Mouse (Mus musculus) midbrain, postnatal 0 days (tissue): ENCODE results near the gene Rilpl1. TPM values are rescaled to one million over a fixed set of nuclear protein-coding genes. Genes with fewer than 3 reads are reported as not detected.

Source experiments
- ATAC-seq: fragments of 200-750 bp; cut with Nextera tagmentation; 2 replicates; pipeline ENCODE4 v1.8.0; 2017; ENCODE audit warnings: moderate number of reproducible peaks, mild to moderate bottlenecking, moderate TSS enrichment, moderate library complexity; ENCODE audit not compliant: low FRiP score
- DNase-seq: peaks from one replicate; pipeline ENCODE4 v3.0.0-alpha.2; 2015; ENCODE audit warnings: low spot score
- H3K27ac ChIP-seq: fragments of 300-500 bp; sonication (generic); 2 replicates; pipeline ENCODE4 v1.5.1; 2014; ENCODE audit warnings: low read depth, mild to moderate bottlenecking, low read length, mixed read lengths
- H3K27me3 ChIP-seq: fragments of 300-500 bp; sonication (generic); 2 replicates; pipeline ENCODE4 v1.6.1; 2014; ENCODE audit warnings: low read length, control low read depth, mixed read lengths; ENCODE audit not compliant: insufficient read depth
- H3K36me3 ChIP-seq: fragments of 300-500 bp; sonication (generic); 2 replicates; pipeline ENCODE4 v1.6.1; 2014; ENCODE audit warnings: low read length, control low read depth, mixed read lengths; ENCODE audit not compliant: insufficient read depth
- H3K4me1 ChIP-seq: fragments of 300-500 bp; sonication (generic); 2 replicates; pipeline ENCODE4 v1.6.1; 2014; ENCODE audit warnings: mild to moderate bottlenecking, control low read depth, antibody characterized with exemption, low read length, mixed read lengths; ENCODE audit not compliant: insufficient read depth
- H3K4me2 ChIP-seq: fragments of 300-500 bp; sonication (generic); 2 replicates; pipeline ENCODE4 v1.6.1; 2014; ENCODE audit warnings: low read depth, mild to moderate bottlenecking, low read length, mixed read lengths; ENCODE audit not compliant: poor library complexity, severe bottlenecking
- H3K4me3 ChIP-seq: fragments of 300-500 bp; sonication (generic); 2 replicates; pipeline ENCODE4 v1.5.1; 2014; ENCODE audit warnings: low read depth, mild to moderate bottlenecking, low read length, moderate library complexity
- H3K9ac ChIP-seq: fragments of 300-500 bp; sonication (generic); replicated peaks from 2 replicates; pipeline ENCODE4 v1.6.1; 2014; ENCODE audit warnings: mild to moderate bottlenecking, low read length, moderate library complexity, mixed read lengths; ENCODE audit not compliant: poor library complexity, severe bottlenecking
- H3K9me3 ChIP-seq: fragments of 300-500 bp; sonication (generic); 2 replicates; pipeline ENCODE4 v1.6.1; 2016; ENCODE audit warnings: low read length, control low read depth
- CTCF ChIP-seq: IDR thresholded peaks from 2 replicates; pipeline ENCODE4 v1.5.1; 2016; ENCODE audit warnings: antibody characterized with exemption, mild to moderate bottlenecking
- WGBS: fragments of 180-500 bp; shearing (Covaris S2); extraction: QIAGEN DNeasy Blood & Tissue Kit; methylation state at CpG from one replicate; pipeline ENCODE4 v1.1.7; 2014; 5-methylcytosine and 5-hydroxymethylcytosine counted together
- polyA plus RNA-seq: library from polyadenylated mRNA; unstranded; fragments of >200 nt; fragmentation: Nextera tagmentation; extraction: Ambion mirVana; gene quantifications from 2 replicates; pipeline ENCODE4 v1.2.1, GENCODE M21; 2015
- total RNA-seq: library from RNA; depleted of rRNA; stranded (reverse); fragments of >200 nt; gene quantifications from 2 replicates; pipeline ENCODE4 v1.2.3, GENCODE M21; 2014

Gene Rilpl1
- total and polyA plus RNA-seq, 2 experiments from 2014 or later: 11.9 to 14.9 TPM

GRCm38 (mm10) chr5:124478873-124479204, 52.4 kb downstream of the Rilpl1 start:
- no peak for TF ChIP-seq CTCF
- whole genome bisulfite sequencing: 71% methylated on average over 1 of the region's 1 CpGs
- Histone ChIP-seq H3K4me2 (peak overlapping the region; percentile 43), H3K9ac (no peak overlapping the region), H3K4me1 (peaks cover 9% of the 10 kb centered on the region; the same call in 1 of the 2 replicates), H3K4me3 (peak overlapping the region; percentile 69; the same call in 1 of the 2 replicates), H3K27ac (no peak overlapping the region; the same call in 1 of the 2 replicates), H3K36me3 (no peaks in the 10 kb centered on the region), H3K27me3 (no peaks in the 10 kb centered on the region), H3K9me3 (no peaks in the 10 kb centered on the region)
- DNase-seq (no peak), ATAC-seq (no peak)

GRCm38 (mm10) chr5:124470591-124471171, 60.5 kb downstream of the Rilpl1 start:
- 84% methylated on average over 6 of the region's 6 CpGs for WGBS
- ATAC-seq: no peak
- Histone ChIP-seq H3K9me3 (no peaks in the 10 kb centered on the region), H3K27ac (no peak overlapping the region), H3K4me2 (no peak overlapping the region), H3K27me3 (no peaks in the 10 kb centered on the region), H3K9ac (no peak overlapping the region), H3K4me1 (no peaks in the 10 kb centered on the region), H3K4me3 (no peak overlapping the region), H3K36me3 (peaks cover 17% of the 10 kb centered on the region)
- DNase-seq: no peak
- TF ChIP-seq CTCF: no peak

DNA sequence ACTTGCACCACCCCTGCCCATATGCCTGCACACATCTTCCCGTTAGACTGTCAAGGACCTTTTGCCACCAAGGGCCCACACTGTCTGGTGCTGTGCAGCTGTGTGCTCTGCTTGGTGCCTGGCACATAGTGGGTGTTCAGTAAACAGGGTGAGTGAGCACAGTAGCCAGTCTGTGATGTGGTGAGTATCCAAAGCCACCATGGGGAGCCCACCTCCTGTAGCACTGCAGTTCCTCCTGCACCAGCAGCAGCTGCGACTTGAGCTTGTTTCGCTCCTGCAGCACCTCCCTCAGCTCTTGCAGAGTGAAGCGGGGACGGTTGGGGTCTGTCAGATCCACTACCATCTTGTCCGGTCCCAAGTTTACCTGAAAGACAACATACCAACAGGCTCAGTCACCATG, 61.7 kb downstream of the Rilpl1 start:
- ATAC-seq (no peak), DNase-seq (no peak)
- H3K36me3 ChIP-seq: peaks cover 17% of the 10 kb centered on the region
- no peaks in the 10 kb centered on the region for H3K27me3 ChIP-seq
- no peaks in the 10 kb centered on the region for H3K4me1 ChIP-seq
- no peak overlapping the region for H3K4me2 ChIP-seq
- no peak for TF ChIP-seq CTCF
- WGBS: 94% methylated on average over 6 of the region's 6 CpGs
- H3K4me3 ChIP-seq: no peak overlapping the region
- H3K27ac ChIP-seq: no peak overlapping the region
- no peaks in the 10 kb centered on the region for H3K9me3 ChIP-seq
- no peak overlapping the region for H3K9ac ChIP-seq

GRCm38 (mm10) chr5:124468365-124468764, 62.8 kb downstream of the Rilpl1 start:
- ATAC-seq (no peak), DNase-seq (no peak)
- Histone ChIP-seq H3K27me3 (no peaks in the 10 kb centered on the region), H3K9me3 (no peaks in the 10 kb centered on the region), H3K27ac (no peak overlapping the region), H3K4me1 (no peaks in the 10 kb centered on the region), H3K4me2 (no peak overlapping the region), H3K36me3 (peaks cover 19% of the 10 kb centered on the region), H3K9ac (no peak overlapping the region), H3K4me3 (no peak overlapping the region)
- no peak for TF ChIP-seq CTCF
- 89% methylated on average over 7 of the region's 7 CpGs for WGBS

GRCm38 (mm10) chr5:124467766-124468165, 63.4 kb downstream of the Rilpl1 start:
- no peaks in the 10 kb centered on the region for H3K9me3 ChIP-seq
- H3K4me3 ChIP-seq: no peak overlapping the region
- DNase-seq (no peak), ATAC-seq (no peak)
- no peak overlapping the region for H3K4me2 ChIP-seq
- no peak overlapping the region for H3K9ac ChIP-seq
- 93% methylated on average over 1 of the region's 1 CpGs for WGBS
- H3K27ac ChIP-seq: no peak overlapping the region
- TF ChIP-seq CTCF: no peak
- H3K36me3 ChIP-seq: peaks cover 22% of the 10 kb centered on the region
- H3K27me3 ChIP-seq: no peaks in the 10 kb centered on the region
- no peaks in the 10 kb centered on the region for H3K4me1 ChIP-seq

DNA sequence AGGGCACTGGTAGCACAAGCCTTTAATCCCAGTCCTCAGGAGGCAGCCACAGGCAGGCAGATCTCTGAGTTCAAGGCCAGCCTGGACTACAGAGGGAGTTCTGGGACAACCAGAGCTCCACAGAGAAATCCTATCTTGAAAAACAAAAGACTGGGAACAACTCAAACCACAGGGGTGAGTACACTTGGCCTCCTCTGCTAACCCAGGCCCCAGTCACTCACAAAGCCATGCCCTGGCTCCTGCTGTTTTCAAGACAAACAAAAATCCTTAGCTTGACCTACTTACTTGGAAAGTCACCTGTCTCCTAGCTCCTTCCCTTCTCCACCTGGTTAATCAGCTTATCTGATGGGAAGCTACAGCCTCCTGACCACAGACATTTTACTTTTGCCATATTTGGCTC, 66.3 kb downstream of the Rilpl1 start:
- Histone ChIP-seq H3K4me1 (no peaks in the 10 kb centered on the region), H3K9me3 (no peaks in the 10 kb centered on the region), H3K27me3 (no peaks in the 10 kb centered on the region), H3K27ac (no peak overlapping the region), H3K4me2 (no peak overlapping the region), H3K9ac (no peak overlapping the region), H3K4me3 (no peak overlapping the region), H3K36me3 (peaks cover 32% of the 10 kb centered on the region)
- DNase-seq (no peak), ATAC-seq (no peak)
- no peak for TF ChIP-seq CTCF
